Mouse (Mus musculus) erythroblast, adult 5-6 weeks (primary cell): ENCODE data around the gene Ncoa6. TPM values are rescaled to one million over a fixed set of nuclear protein-coding genes. Genes with fewer than 3 reads are reported as not detected.
"Not testable (repeated sequence)": the region's sequence is repeated elsewhere in the genome, so short reads cannot be mapped to it uniquely, and the experiment has no call there.

Source experiments
- ATAC-seq: replicated peaks from 2 replicates; pipeline ENCODE4 v1.8.0; 2016; ENCODE audit warnings: moderate number of reproducible peaks, mild to moderate bottlenecking, moderate TSS enrichment, inconsistent platforms; ENCODE audit not compliant: poor library complexity, low FRiP score, severe bottlenecking
- total RNA-seq, 2 experiments: library from RNA; stranded (forward) in 1 of 2; stranded (reverse) in 1 of 2; fragments of 150-400 nt in 1 of 2; fragments of 200-764, 138-1000 nt in 1 of 2; gene quantifications; 2 replicates each; pipeline versions ENCODE4 v1.2.3 to v1.2.4; 2015 to 2017; ENCODE audit warnings: low replicate concordance in 2 of 2

The Ncoa6 gene
- total RNA-seq, 2 experiments from 2014 or later = 7.2 to 29.6 TPM

DNA sequence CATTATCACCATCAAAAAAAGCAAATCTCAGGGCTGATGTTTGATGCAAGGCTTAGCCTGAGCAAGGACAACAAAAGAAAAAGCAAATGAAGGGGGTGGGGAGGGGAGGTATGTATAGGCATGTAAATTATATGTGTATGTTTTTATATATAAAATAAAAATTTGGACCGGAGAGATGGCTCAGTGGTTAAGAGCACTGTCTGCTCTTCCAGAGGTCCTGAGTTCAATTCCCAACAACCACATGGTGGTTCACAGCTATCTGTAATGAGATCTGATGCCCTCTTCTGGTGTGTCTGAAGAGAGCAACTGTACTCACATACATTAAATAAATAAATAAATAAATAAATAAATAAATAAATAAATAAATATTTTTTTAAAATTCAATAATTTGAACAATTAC is 25.8 kb downstream of the Ncoa6 start:
- ATAC-seq = not testable (repeated sequence)

DNA sequence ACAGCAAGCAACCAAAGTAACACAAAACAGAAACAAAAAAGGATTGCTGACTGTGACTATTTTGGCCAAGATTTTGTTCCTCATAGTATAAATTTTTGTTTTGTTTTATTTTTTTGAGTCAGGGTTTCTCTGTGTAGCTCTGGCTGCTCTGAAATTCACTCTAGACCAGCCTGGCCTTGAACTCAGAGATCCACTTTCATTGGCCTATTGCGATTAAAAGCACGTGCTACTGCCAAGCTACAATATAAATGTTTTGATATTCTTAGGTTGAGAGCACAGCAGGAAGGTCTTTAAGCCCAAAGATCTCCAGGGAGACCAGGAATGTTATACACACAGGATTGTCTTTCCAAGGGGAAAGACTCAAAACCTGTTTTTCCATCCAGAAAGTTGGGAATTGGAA is 30.2 kb downstream of the Ncoa6 start:
- ATAC-seq = no peak

DNA sequence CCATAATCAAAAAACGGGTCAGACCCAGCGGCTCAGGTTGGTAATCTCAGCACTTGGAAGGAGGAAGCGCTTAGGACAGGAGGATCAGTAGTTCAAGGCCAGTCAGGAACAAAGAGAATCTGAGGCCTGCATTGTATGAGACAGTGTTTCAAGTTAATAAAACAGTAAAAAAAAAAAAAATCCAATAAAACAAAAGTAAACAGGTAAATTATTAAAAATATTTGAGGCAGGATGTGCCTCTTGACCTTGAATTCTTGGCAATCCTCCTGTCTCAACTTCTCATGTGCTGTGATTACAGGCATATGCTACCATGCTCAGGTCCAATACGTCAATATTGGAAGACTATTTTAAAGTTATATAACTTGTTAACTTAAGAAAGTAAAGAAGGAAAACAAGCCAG is 30.8 kb downstream of the Ncoa6 start:
- no peak for ATAC-seq

DNA sequence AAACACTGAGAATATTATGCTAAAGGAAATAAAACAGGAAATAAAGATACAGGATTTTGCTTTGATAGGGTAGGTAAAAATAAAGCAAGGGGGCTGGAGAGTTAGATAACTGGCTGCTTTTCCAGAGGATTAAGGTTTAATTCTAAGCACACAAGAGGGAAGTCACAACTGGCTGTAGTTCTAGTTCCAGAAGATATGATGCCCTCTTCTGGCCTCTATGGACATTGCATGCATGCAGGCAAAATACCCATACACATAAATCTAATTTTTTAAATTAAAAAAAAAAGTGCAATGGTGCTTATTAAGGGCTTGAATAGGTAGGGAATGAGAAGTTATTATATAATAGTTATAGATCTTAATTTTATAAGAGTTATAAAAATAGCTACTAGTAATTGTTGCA is 37.2 kb downstream of the Ncoa6 start:
- peak; percentile 69; the same call in 1 of the 2 replicates for ATAC-seq

DNA sequence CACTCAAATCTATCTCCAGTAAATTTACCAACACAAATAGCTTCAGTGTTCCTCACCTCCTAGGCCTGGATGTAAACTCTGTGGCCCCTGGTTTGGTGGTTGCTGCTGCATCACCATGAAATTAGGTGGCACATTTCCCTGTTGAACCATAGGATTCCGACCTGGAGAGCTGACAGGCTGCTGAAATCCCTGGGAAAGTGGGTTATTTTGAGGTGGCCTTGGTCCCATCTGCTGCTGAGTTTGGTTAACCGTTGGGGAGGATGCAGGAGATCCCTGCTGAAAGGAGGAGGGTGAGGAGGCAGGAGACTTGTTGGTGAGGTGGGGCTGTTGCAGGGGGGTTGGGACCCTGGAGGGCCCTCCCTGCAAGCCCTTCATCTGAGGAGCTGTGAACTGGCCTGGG is 52.8 kb downstream of the Ncoa6 start:
- ATAC-seq = no peak

DNA sequence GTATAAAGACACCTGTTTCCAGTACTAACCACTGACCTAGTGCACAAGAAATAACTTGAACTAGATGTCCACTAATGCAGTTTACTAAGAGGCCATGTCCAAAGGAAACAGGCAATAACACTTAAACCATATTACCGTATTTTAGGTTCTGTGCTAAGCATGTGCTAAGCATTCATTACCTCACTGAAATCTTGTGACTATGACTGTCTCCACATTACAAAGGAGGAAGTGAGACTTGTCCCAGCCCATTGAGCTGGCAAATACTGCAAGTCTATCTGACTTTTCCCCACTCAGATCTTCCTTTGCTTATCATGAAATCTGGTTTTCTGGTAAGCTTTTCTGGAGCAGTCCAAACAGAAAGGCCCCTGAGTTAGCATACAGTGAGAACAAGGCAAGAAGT is 69.1 kb downstream of the Ncoa6 start:
- no peak for ATAC-seq

DNA sequence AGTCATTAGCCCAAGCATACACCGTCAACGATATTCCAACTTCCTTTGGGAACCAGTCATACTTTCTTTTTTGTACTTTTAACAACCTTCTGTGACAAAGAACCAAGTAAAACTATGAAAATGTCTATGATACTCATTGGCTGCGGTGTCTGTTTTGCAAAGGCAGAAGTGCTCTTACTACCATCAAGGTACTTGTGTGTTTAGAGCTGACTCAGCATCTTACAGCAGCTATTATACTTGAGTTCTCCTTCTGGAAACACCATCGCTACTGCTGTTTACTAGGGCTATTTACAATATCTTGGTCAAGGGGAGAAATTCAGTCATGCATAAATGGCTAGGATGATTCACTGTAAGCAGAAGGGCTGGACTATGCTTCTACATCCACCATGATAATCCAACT is 71.8 kb downstream of the Ncoa6 start:
- ATAC-seq = no peak

DNA sequence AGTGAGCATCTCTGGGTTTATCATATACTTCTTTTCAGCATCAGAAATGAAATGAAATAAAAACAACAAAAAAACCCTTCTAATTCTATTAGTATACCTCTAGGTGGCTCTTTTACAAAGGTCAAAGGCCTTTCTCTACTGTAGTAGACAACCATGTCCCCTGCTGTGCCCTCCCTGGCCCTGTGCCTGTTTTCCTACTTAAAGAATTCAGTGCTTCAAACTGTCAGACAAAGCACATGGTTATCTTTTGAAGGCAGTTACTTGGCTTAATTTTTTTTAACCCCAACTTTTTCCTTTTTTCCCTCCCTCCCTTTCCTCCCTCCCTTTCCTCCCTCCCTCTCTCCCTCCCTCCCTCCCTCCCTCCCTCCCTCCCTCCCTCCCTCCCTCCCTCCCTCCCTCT is 73.4 kb downstream of the Ncoa6 start:
- no peak for ATAC-seq

DNA sequence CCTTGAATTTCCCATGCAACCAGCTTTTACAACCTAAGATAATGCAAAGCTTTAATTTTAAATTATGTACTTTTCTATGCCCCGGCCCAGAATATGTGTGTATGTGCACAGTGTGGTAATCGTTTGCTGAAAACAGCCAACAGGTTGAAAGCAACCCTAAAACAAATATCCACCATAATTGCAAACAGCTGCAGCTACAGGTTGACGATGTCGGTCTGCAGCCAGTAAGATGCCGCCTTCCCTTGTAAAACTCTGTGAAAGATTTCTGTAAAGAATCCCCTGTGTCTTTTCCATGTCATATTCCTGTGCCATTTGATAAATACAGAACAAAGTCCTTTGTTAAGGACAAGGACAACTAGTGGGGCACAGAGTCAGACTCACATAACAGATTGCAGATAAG is 79.1 kb downstream of the Ncoa6 start:
- ATAC-seq = no peak

DNA sequence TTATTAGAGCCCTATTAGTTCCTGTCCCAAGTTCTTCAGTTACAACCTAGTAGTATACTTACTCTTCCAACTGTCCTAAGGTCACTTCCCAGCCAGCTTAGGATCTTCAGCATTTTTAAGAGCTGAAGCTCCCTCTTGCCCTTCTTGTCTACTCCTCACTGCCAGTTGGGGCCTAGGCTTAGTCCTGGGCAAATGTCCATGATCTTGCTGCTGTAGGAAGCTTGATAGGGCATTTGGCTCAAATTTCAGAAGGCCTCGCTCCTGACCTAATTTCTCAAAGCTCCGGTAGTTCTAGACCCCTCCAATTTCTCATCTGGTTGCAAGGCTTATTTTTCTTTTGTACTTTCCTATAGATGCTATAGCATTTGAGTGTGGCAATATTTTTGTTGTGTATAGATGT is 85.1 kb downstream of the Ncoa6 start:
- ATAC-seq = no peak

DNA sequence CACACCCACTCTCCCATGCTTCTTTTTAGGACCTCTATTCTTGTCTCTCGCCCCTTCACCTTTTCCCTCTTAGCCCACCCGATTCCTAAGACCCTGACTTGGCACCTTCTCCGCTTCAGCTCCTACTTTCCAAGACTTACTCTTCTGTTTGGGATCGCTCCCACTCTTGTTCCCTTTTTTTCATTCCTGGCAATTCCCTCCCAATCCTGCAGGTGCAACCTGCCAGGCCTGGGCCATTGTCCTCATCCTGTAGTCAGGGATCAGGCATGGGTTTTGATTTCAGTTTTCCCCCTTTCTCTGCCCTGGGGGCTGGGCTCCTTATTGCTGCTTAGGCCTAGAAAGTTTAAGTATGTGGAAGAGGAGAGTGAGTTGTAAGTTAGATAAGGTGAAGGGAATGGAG is 86.6 kb downstream of the Ncoa6 start:
- ATAC-seq = no peak

DNA sequence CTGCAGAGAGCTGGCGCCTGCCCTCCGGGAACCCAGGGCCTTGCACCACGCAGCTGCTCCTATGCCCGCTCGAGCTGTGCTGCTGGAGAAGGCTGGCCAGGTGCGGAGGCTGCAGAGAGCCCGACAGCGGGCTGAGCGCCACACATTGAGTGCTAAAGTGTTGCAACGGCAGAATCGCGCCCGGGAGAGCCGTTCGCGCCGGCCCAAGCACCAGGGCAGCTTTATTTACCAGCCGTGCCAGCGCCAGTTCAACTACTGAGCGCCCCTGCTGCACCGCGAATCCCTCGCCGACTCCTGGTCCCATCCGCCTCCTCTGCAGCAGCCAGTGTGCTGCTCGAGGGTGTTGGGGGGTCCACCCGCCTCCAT is 87.2 kb downstream of the Ncoa6 start:
- no peak for ATAC-seq

DNA sequence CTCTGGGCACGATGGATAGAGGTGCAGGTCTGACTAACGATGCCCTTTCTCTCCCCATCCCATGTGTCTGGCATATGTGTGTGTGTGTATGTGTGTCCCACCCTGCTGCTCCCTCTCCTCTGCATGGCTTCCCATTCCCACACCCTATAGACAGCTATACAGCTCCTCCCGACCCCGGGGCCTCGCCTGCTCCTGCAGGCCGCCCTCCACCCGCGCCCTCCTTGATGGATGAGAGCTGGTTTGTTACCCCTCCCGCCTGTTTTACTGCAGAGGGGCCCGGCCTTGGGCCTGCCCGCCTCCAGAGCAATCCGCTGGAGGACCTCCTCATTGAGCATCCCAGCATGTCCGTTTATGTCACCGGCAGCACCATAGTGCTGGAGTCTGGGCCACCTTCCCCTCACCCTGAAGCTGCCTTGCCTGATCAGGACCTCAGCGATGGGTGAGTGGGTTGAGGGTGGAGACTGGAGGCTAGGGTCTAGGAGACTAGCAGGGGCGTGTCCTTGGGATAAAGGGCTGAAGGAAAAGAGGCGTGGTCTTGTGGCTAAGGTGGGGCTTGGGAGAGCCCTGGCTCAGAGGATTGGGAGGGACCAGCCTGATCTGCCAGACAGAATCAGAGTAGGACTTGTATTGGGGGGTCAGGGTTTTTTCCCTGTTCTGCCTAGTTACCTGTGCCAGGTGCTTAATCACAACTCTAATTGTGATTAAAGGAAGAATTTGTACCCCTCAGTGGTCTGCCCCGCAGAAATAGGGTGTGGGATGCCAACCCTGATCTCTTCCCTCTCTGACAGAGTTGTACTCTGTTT is 87.8 kb downstream of the Ncoa6 start:
- ATAC-seq = no peak

DNA sequence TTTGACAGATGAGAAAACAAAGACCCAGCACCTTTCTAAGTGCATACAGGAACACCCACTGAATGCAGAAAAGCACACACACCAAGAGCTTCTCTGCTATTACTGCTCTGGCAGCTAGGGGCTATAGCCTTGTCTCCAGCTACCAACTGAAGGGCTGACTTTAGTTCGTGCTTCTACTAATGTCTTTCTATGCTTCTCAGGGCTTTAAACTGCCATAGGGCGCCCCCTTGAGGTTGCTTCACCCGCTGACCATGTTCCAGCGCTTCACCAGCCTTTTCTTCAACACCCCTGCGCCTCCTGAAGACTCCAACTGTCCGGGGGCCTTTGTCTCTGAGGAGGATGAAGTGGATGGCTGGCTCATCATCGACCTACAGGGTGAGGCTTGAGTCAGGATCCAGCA is 88.6 kb downstream of the Ncoa6 start:
- ATAC-seq = peak; percentile 42

DNA sequence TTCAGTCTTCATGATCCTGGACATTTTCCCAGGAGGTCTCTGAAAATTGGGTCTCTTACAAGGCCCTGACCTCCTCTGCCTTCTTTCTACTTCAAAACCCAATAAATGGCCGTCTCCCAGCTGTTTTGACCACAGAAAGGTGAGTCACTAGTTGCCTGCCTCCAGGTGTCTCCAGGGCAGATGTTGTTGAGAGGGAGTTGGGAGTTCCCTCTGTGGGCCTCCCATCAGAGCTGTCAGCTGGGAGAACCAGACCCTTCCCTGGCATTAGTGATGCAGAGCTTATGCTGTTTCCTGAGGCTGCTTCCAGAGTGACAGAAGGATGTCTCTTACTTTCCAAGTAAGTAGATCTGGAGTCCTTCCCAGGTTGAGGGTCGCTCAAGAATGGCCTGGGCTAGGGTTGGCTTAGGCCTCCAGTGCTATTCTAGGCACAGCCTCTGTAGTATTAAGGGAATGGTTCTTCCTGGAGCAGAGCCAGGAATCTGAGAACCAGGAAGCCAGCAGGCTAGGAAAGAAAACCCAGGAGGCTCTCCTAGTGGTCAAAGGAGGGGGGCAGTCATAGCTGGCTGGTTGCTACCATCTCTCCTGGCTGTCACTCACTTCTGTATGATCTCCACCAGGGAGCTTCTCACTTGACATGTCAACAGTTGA is 90.8 kb downstream of the Ncoa6 start:
- ATAC-seq = no peak

DNA sequence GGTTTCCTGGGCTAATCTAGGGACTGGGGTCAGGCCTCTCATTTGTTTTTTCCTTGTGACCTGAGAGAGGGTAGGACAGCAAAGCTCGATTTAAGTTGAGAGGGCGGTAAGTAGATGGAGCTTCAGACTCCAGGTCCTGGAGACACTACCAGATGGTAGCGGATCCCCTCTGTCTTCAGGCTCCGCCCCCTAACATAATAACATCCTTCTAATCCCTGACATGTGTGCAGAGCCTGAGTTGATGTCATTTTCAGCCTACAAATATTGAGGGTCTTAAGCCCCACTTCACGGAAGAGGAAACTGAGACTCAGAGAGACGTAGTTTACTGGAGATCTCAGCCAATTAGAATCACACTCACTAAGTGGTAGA is 91.4 kb downstream of the Ncoa6 start:
- peak; percentile 11 for ATAC-seq

DNA sequence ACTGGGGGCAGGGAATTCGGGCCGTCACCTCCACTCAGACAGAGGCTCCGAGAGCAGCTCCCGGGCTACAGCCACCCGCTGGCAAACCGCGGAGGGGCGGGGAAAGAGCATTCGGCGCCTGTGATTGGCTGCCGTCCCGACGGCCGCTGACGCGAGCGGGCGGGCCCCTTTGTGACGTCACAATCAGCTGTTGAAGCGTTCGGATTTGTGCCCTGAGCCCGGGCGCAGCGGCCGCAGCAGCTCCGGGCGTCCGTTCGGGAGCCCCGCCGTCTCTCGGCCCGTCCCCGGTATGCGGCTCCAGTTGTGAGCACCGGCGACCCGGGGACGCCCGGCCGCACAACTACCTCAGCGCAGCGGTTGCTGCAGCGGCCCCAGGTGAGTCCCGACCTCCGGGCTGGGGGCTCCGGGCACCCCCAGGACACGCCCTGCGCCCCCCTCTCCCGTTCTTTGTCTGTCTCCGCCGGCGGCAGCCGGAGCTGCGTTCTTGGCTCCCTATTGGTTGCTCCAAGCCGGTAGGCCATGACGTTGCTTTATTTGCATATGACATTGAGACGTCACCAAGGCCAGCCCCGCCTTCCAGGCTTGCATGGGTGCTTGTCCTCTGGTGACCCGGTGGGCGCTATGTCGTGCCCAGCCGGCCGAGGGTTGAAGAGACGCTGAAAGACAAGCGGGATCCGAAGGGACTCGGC is 91.9 kb downstream of the Ncoa6 start:
- peak; percentile 91 for ATAC-seq

DNA sequence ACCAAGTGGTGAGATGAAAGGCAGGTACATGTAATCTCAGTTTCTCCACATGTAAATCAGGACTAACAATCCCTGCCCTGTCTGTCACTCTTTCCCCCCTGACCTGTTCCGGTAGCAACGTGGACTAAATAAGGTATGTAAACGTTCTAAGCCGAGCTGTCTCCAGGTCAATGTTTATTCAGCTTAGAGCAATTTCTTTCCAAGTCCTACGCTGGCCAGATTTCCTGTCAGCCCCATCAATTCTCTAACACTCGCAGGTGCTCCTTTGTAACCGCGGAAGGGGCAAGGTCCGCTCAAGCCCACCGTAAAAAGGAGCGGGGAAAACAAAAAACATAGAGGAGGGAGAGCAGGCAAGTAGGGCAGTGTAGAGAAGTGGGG is 92.6 kb downstream of the Ncoa6 start:
- no peak for ATAC-seq

DNA sequence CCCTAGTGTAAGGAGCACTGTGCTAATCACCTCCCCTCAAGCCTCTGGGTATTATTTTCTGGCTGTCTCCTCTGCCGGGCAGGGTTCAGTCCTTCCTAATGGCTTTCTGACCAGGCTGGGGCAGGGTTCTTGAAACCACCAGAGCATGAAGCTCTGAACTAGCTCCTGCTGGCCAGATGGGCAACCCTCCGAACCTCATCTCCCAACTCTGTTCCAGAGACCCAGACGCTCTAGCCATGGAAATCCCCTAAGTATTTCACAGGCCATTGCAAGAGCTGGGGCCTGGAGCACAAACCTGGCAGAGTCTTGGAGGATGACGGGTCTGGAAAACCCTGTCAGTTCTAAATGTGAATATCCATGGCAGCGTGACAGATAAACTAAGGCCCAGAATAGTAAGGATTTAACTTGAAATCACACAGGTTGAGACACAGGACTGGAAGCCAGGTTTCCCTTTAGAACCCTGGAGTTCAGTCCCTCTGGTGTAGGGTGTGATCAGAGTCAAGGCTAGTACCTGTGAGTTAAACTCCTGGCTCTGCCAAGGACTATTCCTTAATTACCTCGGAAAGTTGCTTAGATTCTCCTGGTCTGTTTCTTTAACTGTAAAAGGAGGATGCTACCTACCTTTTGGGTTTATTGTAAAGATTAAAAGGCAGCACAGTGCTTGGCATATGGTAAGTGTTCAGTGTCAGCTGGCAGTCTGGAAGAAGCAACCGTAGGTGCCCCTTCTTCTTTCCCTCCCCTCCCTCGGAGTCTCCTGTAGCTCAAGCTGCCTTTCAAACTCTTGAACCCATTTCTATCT is 93.2 kb downstream of the Ncoa6 start, which contains the start of gene Trp53inp2:
TSS of gene Trp53inp2 (plus strand) at position 799 of the 799 bp plus-strand sequence.
- no peak for ATAC-seq

DNA sequence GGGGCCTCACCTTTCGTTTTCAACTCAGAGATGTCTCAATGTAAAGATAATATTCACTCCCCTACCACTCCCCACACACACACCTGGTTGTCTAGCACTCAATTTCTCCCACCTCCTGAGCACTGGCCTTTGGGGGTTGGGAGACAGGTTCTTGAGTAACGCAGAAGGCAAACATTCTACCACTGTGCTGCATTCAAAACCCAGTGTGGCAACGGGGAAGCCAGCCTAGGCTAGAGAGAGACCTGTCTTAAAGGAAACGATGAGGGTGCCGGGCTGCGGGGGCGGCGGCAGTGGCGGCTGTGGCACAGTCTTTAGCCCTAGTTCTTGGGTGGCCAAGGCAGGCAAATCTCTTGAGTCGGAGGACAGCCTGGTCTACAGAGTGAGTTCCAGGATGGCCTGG is 97.5 kb downstream of the Ncoa6 start:
- no peak for ATAC-seq
